Comparison of ENCODE assay signal across 8 mouse cellular contexts in the genomic region with DNA sequence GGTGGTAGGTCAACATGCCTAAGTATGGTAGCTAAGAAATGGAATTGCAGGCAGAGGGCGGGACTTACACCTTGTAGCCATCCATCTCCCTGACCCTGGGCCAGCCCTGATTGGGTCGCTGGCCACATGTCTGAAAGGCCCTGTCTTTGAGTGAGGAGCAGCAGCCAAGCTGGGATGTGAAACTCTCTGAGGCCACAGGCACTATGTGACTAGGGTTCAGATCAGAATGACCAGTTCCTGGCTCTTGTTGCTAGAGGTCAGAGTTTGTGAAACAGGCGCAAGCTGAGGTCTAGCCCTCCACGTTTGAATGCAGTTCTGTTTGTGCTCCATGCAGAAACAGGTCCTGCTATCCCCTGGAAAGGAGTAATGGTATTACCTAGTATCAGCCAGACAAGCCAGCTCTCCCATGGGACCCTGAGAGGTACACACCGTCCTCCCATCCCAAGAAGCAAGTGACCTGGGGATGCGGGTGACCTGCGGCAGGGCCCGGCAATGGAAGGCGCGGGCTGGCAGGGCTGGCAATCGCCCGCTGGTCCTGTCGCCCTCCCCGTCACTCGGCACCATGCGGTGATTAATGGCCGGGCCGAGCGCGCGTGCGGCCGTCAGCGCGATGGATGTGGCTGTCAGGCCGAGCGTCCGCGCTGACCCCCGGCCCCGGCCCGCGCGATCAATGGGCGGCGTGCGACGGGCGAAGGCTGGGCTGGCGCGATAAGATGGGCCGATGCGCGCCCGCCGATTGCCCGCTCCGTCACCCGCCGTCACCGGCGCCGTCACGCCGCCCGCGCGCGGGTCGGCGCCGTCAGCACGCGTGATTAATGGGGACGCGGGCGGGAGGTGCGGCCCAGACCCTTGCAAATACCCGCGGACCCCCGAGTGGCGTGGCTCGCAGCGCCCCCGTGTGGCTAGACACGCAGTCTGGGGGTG. TPM values are rescaled to one million over a fixed set of nuclear protein-coding genes. Genes with fewer than 3 reads are reported as not detected.
A peak's percentile ranks its signal among the peaks of the same experiment; 100 is the strongest.
DNase-seq lines count a peak whose midpoint lies in the region; ATAC-seq and TF ChIP-seq lines count a peak whose summit lies in the region.

No protein-coding gene starts in this region.

- H3K9ac ChIP-seq in heart, adult 2 months (ENCODE audit: low read depth, low read length) = peak overlapping the region; percentile 61
- peak overlapping the region; percentile 62 for H3K9ac ChIP-seq in kidney, postnatal 0 days (ENCODE audit: low read depth, low read length)
- peak overlapping the region; percentile 71 for H3K9ac ChIP-seq in liver, embryonic 16.5 days (ENCODE audit: low read depth, low read length)
- peak overlapping the region; percentile 80 for H3K9ac ChIP-seq in neural tube, embryonic 13.5 days

- no peaks in the 10 kb centered on the region for H3K27me3 ChIP-seq in heart, adult 2 months (ENCODE audit: control insufficient read depth, insufficient read depth, low read length)
- no peaks in the 10 kb centered on the region for H3K27me3 ChIP-seq in kidney, postnatal 0 days (ENCODE audit: insufficient read depth, low read length)
- H3K27me3 ChIP-seq in liver, embryonic 16.5 days (ENCODE audit: control insufficient read depth, insufficient read depth, low read depth, low read length) = no peaks in the 10 kb centered on the region
- H3K27me3 ChIP-seq in neural tube, embryonic 13.5 days = no peaks in the 10 kb centered on the region

- H3K36me3 ChIP-seq in heart, adult 2 months (ENCODE audit: control insufficient read depth, insufficient read depth, low read length) = no peaks in the 10 kb centered on the region
- peaks cover 25% of the 10 kb centered on the region for H3K36me3 ChIP-seq in kidney, postnatal 0 days (ENCODE audit: insufficient read depth, low read length)
- H3K36me3 ChIP-seq in liver, embryonic 16.5 days (ENCODE audit: control insufficient read depth, insufficient read depth) = peaks cover 18% of the 10 kb centered on the region
- H3K36me3 ChIP-seq in neural tube, embryonic 13.5 days = peaks cover 57% of the 10 kb centered on the region

- H3K27ac ChIP-seq in heart, adult 2 months = no peak overlapping the region
- H3K27ac ChIP-seq in kidney, postnatal 0 days = no peak overlapping the region
- peak overlapping the region; percentile 65 for H3K27ac ChIP-seq in liver, embryonic 16.5 days (ENCODE audit: low read length)
- H3K27ac ChIP-seq in neural tube, embryonic 13.5 days (replicated peaks) = peak overlapping the region; percentile 75

- no peaks in the 10 kb centered on the region for H3K9me3 ChIP-seq in kidney, postnatal 0 days (replicated peaks; ENCODE audit: low read length)
- H3K9me3 ChIP-seq in liver, embryonic 16.5 days (replicated peaks; ENCODE audit: control insufficient read depth, low read length) = no peaks in the 10 kb centered on the region
- H3K9me3 ChIP-seq in neural tube, embryonic 13.5 days = no peaks in the 10 kb centered on the region

- peak; percentile 56; the same call in 1 of the 2 replicates for ATAC-seq in kidney, postnatal 0 days (replicated peaks; ENCODE audit: low FRiP score, low read depth)
- ATAC-seq in liver, embryonic 16.5 days (ENCODE audit: low read depth) = peak; percentile 60
- ATAC-seq in neural tube, embryonic 13.5 days (ENCODE audit: low read depth) = peak; percentile 93

- peak overlapping the region; percentile 88 for H3K4me2 ChIP-seq in kidney, postnatal 0 days (ENCODE audit: low read length)
- peak overlapping the region; percentile 98 for H3K4me2 ChIP-seq in liver, embryonic 16.5 days (ENCODE audit: low read depth, low read length)
- H3K4me2 ChIP-seq in neural tube, embryonic 13.5 days = peak overlapping the region; percentile 85

- intact Hi-C loops in heart, adult 2 months (cut with DNase I) = loop anchor here (1.0 to 5.0 kb wide), 2 partner anchors 307 to 386 kb away; a partner anchor contains a TSS

- TF ChIP-seq POLR2A in heart, adult 2 months (IDR thresholded peaks at IDR 0.05; ENCODE audit: insufficient read depth, low read depth, low read length) = no peak

- H3K4me1 ChIP-seq in heart, adult 2 months (ENCODE audit: control insufficient read depth, insufficient read depth, low read length) = peaks cover 2% of the 10 kb centered on the region
- H3K4me1 ChIP-seq in kidney, postnatal 0 days (replicated peaks; ENCODE audit: insufficient read depth, low read length) = no peaks in the 10 kb centered on the region
- peaks cover 52% of the 10 kb centered on the region for H3K4me1 ChIP-seq in liver, embryonic 16.5 days (ENCODE audit: control insufficient read depth, low read depth, low read length)
- H3K4me1 ChIP-seq in neural tube, embryonic 13.5 days (replicated peaks) = peaks cover 10% of the 10 kb centered on the region

- DNase-seq in B cell, adult 2 months = peak; percentile 61 to 62
- DNase-seq in T-cell, adult 2 months (ENCODE audit: low spot score) = peak; percentile 27
- peak; percentile 82 for DNase-seq in embryo, embryonic 10 days (ENCODE audit: low spot score)
- peak; percentile 47 to 74 for DNase-seq in heart, adult 2 months
- DNase-seq in kidney, postnatal 0 days (ENCODE audit: low spot score) = peak; percentile 52
- peak; percentile 40 for DNase-seq in thymus, postnatal 0 days (ENCODE audit: low spot score)

- H3K4me3 ChIP-seq in heart, adult 2 months = peak overlapping the region; percentile 49
- peak overlapping the region; percentile 49 for H3K4me3 ChIP-seq in kidney, postnatal 0 days (replicated peaks; ENCODE audit: low read depth, low read length)
- H3K4me3 ChIP-seq in liver, embryonic 16.5 days (ENCODE audit: low read depth, low read length) = peak overlapping the region; percentile 66
- peak overlapping the region; percentile 50 for H3K4me3 ChIP-seq in neural tube, embryonic 13.5 days

- WGBS in heart, adult 2 months = 6% methylated on average over 76 of the region's 76 CpGs
- WGBS in kidney, postnatal 0 days = 3% methylated on average over 73 of the region's 76 CpGs
- WGBS in liver, embryonic 16.5 days (ENCODE audit: insufficient replicate concordance) = 3% methylated on average over 75 of the region's 76 CpGs
- WGBS in neural tube, embryonic 13.5 days = 2% methylated on average over 76 of the region's 76 CpGs

- peak; percentile 83 for TF ChIP-seq CTCF in heart, adult 2 months (IDR thresholded peaks at IDR 0.05)
- peak; percentile 72 for TF ChIP-seq CTCF in kidney, postnatal 0 days (IDR thresholded peaks at IDR 0.05; ENCODE audit: low read depth)

- no peak for TF ChIP-seq EP300 in heart, adult 2 months (IDR thresholded peaks at IDR 0.05; ENCODE audit: insufficient read depth, low read depth, low read length)

- H3K79me2 ChIP-seq in heart, adult 2 months (replicated peaks; ENCODE audit: control insufficient read depth, insufficient read depth, low read length) = no peaks in the 10 kb centered on the region

RNA-seq across cellular contexts. Expression of a gene that starts 19.0 kb away (rescaled TPM):
- 10 to 100 TPM; 40.4 to 44.5 TPM for total RNA-seq in heart, adult 2 months (2021)
- polyA plus RNA-seq in heart, adult 2 months (2012; rRNA removed) = 63.0 and 79.2 TPM in 2 replicates
- polyA plus RNA-seq in kidney, postnatal 0 days (2015; fragmentation: Nextera tagmentation; extraction: Ambion mirVana) = 171 and 194 TPM in 2 replicates
- 132 and 138 TPM in 2 replicates for polyA plus RNA-seq in liver, embryonic 16.5 days (2015; fragmentation: Nextera tagmentation; extraction: Ambion mirVana)
- polyA plus RNA-seq in neural tube, embryonic 13.5 days (2015; fragmentation: Nextera tagmentation; extraction: Ambion mirVana) = 164 and 173 TPM in 2 replicates
- 138 and 139 TPM in 2 replicates for polyA plus RNA-seq in thymus, postnatal 0 days (2015; fragmentation: Nextera tagmentation; extraction: Ambion mirVana)

RNA-seq across cellular contexts. Expression of a gene that starts 34.5 kb away (rescaled TPM):
- 10 to 100 TPM; 16.7 to 18.4 TPM for total RNA-seq in heart, adult 2 months (2021)
- 15.7 and 16.0 TPM in 2 replicates for polyA plus RNA-seq in heart, adult 2 months (2012; rRNA removed)
- polyA plus RNA-seq in kidney, postnatal 0 days (2015; fragmentation: Nextera tagmentation; extraction: Ambion mirVana) = 91.1 and 102 TPM in 2 replicates
- 58.1 and 62.3 TPM in 2 replicates for polyA plus RNA-seq in liver, embryonic 16.5 days (2015; fragmentation: Nextera tagmentation; extraction: Ambion mirVana)
- 83.0 and 105 TPM in 2 replicates for polyA plus RNA-seq in neural tube, embryonic 13.5 days (2015; fragmentation: Nextera tagmentation; extraction: Ambion mirVana)
- polyA plus RNA-seq in thymus, postnatal 0 days (2015; fragmentation: Nextera tagmentation; extraction: Ambion mirVana) = 126 and 147 TPM in 2 replicates

RNA-seq across cellular contexts. Expression of a gene that starts 53.4 kb away (rescaled TPM):
- total RNA-seq in heart, adult 2 months (2021) = 1 to 10 TPM; 6.6 to 8.9 TPM
- 6.2 TPM in 2 replicates for polyA plus RNA-seq in heart, adult 2 months (2012; rRNA removed)
- 34.8 and 37.2 TPM in 2 replicates for polyA plus RNA-seq in kidney, postnatal 0 days (2015; fragmentation: Nextera tagmentation; extraction: Ambion mirVana)
- 15.3 and 15.6 TPM in 2 replicates for polyA plus RNA-seq in liver, embryonic 16.5 days (2015; fragmentation: Nextera tagmentation; extraction: Ambion mirVana)
- polyA plus RNA-seq in neural tube, embryonic 13.5 days (2015; fragmentation: Nextera tagmentation; extraction: Ambion mirVana) = 25.7 and 32.3 TPM in 2 replicates
- polyA plus RNA-seq in thymus, postnatal 0 days (2015; fragmentation: Nextera tagmentation; extraction: Ambion mirVana) = 107 and 117 TPM in 2 replicates

Comparison
In these comparisons a context has a peak if more than half of its experiments do, and no peak if none do; other contexts are left out.
1. DNase-seq: peak in every context shown above with its lines; median percentile 82 in embryo, embryonic 10 days; 62 in B cell, adult 2 months; 60 in heart, adult 2 months; 52 in kidney, postnatal 0 days; 40 in thymus, postnatal 0 days; 27 in T-cell, adult 2 months.
2. H3K27ac ChIP-seq: peak in liver, embryonic 16.5 days (single experiment) and neural tube, embryonic 13.5 days (single experiment); none in heart, adult 2 months (single experiment) and kidney, postnatal 0 days (single experiment).
3. Peak in every context shown above with its lines, with median percentiles within 50 percentile points of each other: H3K4me3 ChIP-seq, H3K9ac ChIP-seq, ATAC-seq and H3K4me2 ChIP-seq.